Mouse (Mus musculus) ES-Bruce4 (cell line): ENCODE measurements around the gene Spock1. TPM values are rescaled to one million over a fixed set of nuclear protein-coding genes. Genes with fewer than 3 reads are reported as not detected.
"Not testable (repeated sequence)": the region's sequence is repeated elsewhere in the genome, so short reads cannot be mapped to it uniquely, and the experiment has no call there.

ENCODE experiments used
- H3K27ac ChIP-seq: 2 replicates; pipeline ENCODE4 v1.5.1; 2012; ENCODE audit warnings: low read length, inconsistent platforms; ENCODE audit not compliant: insufficient read depth
- H3K27me3 ChIP-seq: 2 replicates; pipeline ENCODE4 v1.6.1; 2012; ENCODE audit warnings: mild to moderate bottlenecking, low read length, inconsistent platforms; ENCODE audit not compliant: control insufficient read depth, poor library complexity, insufficient read depth, severe bottlenecking
- H3K36me3 ChIP-seq: 2 replicates; pipeline ENCODE4 v1.6.1; 2012; ENCODE audit warnings: inconsistent platforms, mild to moderate bottlenecking, low read length, moderate library complexity; ENCODE audit not compliant: control insufficient read depth, poor library complexity, insufficient read depth, severe bottlenecking
- H3K4me1 ChIP-seq: one replicate; pipeline ENCODE4 v1.8.1; 2011; ENCODE audit warnings: low read length; ENCODE audit not compliant: control insufficient read depth, insufficient read depth
- H3K4me3 ChIP-seq: 2 replicates; pipeline ENCODE4 v1.5.1; 2011; ENCODE audit warnings: low read depth, mild to moderate bottlenecking, low read length
- H3K9ac ChIP-seq: 2 replicates; pipeline ENCODE4 v1.6.1; 2012; ENCODE audit warnings: low read depth, mild to moderate bottlenecking, inconsistent platforms; ENCODE audit not compliant: poor library complexity, severe bottlenecking
- H3K9me3 ChIP-seq: replicated peaks from 2 replicates; pipeline ENCODE4 v1.6.1; 2012; ENCODE audit warnings: mild to moderate bottlenecking, low read length, inconsistent platforms; ENCODE audit not compliant: control insufficient read depth, poor library complexity, insufficient read depth, severe bottlenecking
- CTCF ChIP-seq: IDR thresholded peaks from one replicate; pipeline ENCODE4 v1.8.1; 2011; ENCODE audit warnings: low read depth, low read length
- EP300 ChIP-seq: IDR thresholded peaks from 2 replicates; pipeline ENCODE4 v1.6.1; 2011; ENCODE audit warnings: low read depth, low read length; ENCODE audit not compliant: insufficient read depth
- POLR2A ChIP-seq: IDR thresholded peaks from one replicate; pipeline ENCODE4 v1.8.1; 2011; ENCODE audit warnings: low read length; ENCODE audit not compliant: insufficient read depth
- polyA plus RNA-seq: library from polyadenylated mRNA; stranded (reverse); fragments of >200 nt; gene quantifications from 2 replicates; pipeline ENCODE4 v1.2.4, GENCODE M21; 2011; ENCODE audit warnings: low read depth; ENCODE audit not compliant: missing spikeins, insufficient read depth, insufficient read length

The Spock1 gene
- polyA plus RNA-seq, 1 experiment, result 0.61 TPM

- no peak overlapping the region for H3K4me3 ChIP-seq
- H3K4me1 ChIP-seq, result no peaks in the 10 kb centered on the region
- H3K9ac ChIP-seq, result no peak overlapping the region
- no peak overlapping the region for H3K27ac ChIP-seq
- H3K36me3 ChIP-seq, result no peaks in the 10 kb centered on the region
- no peaks in the 10 kb centered on the region for H3K9me3 ChIP-seq
- TF ChIP-seq CTCF, result no peak
- no peak for TF ChIP-seq POLR2A
- no peak for TF ChIP-seq EP300
- no peaks in the 10 kb centered on the region for H3K27me3 ChIP-seq
Measured at GRCm38 (mm10) chr13:57595032-57595760, 312.9 kb downstream of the Spock1 start.

- not testable (repeated sequence) for H3K36me3 ChIP-seq, H3K27me3 ChIP-seq, H3K27ac ChIP-seq, H3K9ac ChIP-seq, H3K9me3 ChIP-seq, H3K4me1 ChIP-seq, H3K4me3 ChIP-seq
Measured at GRCm38 (mm10) chr13:57589338-57589914, 318.7 kb downstream of the Spock1 start.

- TF ChIP-seq POLR2A, result no peak
- TF ChIP-seq CTCF, result no peak
- TF ChIP-seq EP300, result no peak
- H3K4me1 ChIP-seq, result no peaks in the 10 kb centered on the region
- H3K9ac ChIP-seq, result no peak overlapping the region
- H3K4me3 ChIP-seq, result no peak overlapping the region
- H3K9me3 ChIP-seq, result no peaks in the 10 kb centered on the region
- H3K27me3 ChIP-seq, result no peaks in the 10 kb centered on the region
- H3K36me3 ChIP-seq, result no peaks in the 10 kb centered on the region
- H3K27ac ChIP-seq, result no peak overlapping the region
Measured at GRCm38 (mm10) chr13:57588558-57589273, 319.4 kb downstream of the Spock1 start.

GRCm38 (mm10) chr13:57585131-57585530 lies 323.0 kb downstream of the Spock1 start:
- Histone ChIP-seq H3K9ac (no peak overlapping the region), H3K4me3 (no peak overlapping the region), H3K27ac (no peak overlapping the region), H3K9me3 (no peaks in the 10 kb centered on the region), H3K4me1 (no peaks in the 10 kb centered on the region), H3K27me3 (no peaks in the 10 kb centered on the region; the same call in 1 of the 2 replicates), H3K36me3 (no peaks in the 10 kb centered on the region)
- TF ChIP-seq CTCF, result no peak
- TF ChIP-seq POLR2A, result no peak
- TF ChIP-seq EP300, result no peak

- Histone ChIP-seq H3K9ac (no peak overlapping the region), H3K27ac (no peak overlapping the region), H3K4me3 (no peak overlapping the region), H3K27me3 (no peaks in the 10 kb centered on the region; the same call in 1 of the 2 replicates), H3K36me3 (no peaks in the 10 kb centered on the region), H3K4me1 (no peaks in the 10 kb centered on the region), H3K9me3 (no peaks in the 10 kb centered on the region)
- TF ChIP-seq POLR2A (no peak), CTCF (no peak), EP300 (no peak)
Measured at GRCm38 (mm10) chr13:57582314-57582976, 325.7 kb downstream of the Spock1 start.
